13 mouse cellular contexts compared by ENCODE assay signal in the genomic region with DNA sequence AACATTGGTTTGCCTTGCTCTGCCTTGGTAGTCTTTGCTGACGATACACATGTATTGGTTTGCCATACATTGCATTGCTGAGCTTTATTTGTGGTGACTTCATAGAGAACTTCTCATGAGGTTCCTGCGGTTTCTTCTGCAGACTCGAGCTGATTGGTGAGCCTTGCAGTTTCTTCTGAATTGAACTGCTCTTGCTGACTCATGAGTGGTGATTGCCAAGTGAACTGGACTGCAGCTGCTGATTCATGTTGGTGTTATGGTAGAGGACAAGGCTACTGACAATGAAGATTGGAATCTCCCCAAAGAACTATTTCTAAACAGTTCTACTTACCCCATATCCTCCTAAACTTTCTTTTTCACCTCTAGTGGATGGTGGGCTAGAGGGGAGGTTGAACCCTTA.
"Had no signal": no experiment of that assay in that cellular context is flagged by ENCODE, and none has a peak within 500 bp of the region (broad histone marks: within the 10 kb centered on the region; RNA-seq: fewer than 3 reads in every experiment).

No protein-coding gene starts in this region.

- ATAC-seq: liver, embryonic 12.5 days; midbrain, embryonic 13.5 days; midbrain, embryonic 16.5 days had no signal

- DNase-seq: kidney, postnatal 10 days; kidney, postnatal 4 days; liver; lung, adult 18-20 months; lung, postnatal 10 days; lung, postnatal 36 days; retina, postnatal 1 day; right cerebral cortex, postnatal 25 days; spleen, adult 18-20 months; thymus, postnatal 25 days had no signal
